Mouse (Mus musculus) olfactory bulb, adult 2 months (tissue): ENCODE measurements at regions not wholly inside any gene's neighbourhood (a gene's known extent, or its start where the extent isn't known, plus 50 kb on each side); places are given as distances from the start of the nearest gene placed in this dataset.

Experiments
- H3K27ac ChIP-seq: fragments of 200-500 bp; 2 replicates; pipeline ENCODE4 v1.5.1; 2012; ENCODE audit warnings: low read depth, low read length; ENCODE audit not compliant: insufficient read depth
- H3K4me1 ChIP-seq: fragments of 200-500 bp; 2 replicates; pipeline ENCODE4 v1.6.1; 2012; ENCODE audit warnings: low read length; ENCODE audit not compliant: control insufficient read depth, insufficient read depth
- H3K4me3 ChIP-seq: fragments of 200-500 bp; 2 replicates; pipeline ENCODE4 v1.5.1; 2012; ENCODE audit warnings: mild to moderate bottlenecking, low read depth, low read length, moderate library complexity; ENCODE audit not compliant: insufficient read depth
- CTCF ChIP-seq: fragments of 200-500 bp; IDR thresholded peaks from 2 replicates; pipeline ENCODE4 v1.5.1; 2012; ENCODE audit warnings: low read depth, mild to moderate bottlenecking, low read length, moderate library complexity; ENCODE audit not compliant: insufficient read depth
- POLR2A ChIP-seq: fragments of 200-500 bp; IDR thresholded peaks from 2 replicates; pipeline ENCODE4 v1.6.1; 2012; ENCODE audit warnings: mild to moderate bottlenecking, low read depth, low read length, moderate library complexity; ENCODE audit not compliant: insufficient read depth
- WGBS: fragments of 180-500 bp; shearing (Covaris S2); methylation state at CpG from one replicate; pipeline ENCODE4 v1.1.7; 2018; 5-methylcytosine and 5-hydroxymethylcytosine counted together

DNA sequence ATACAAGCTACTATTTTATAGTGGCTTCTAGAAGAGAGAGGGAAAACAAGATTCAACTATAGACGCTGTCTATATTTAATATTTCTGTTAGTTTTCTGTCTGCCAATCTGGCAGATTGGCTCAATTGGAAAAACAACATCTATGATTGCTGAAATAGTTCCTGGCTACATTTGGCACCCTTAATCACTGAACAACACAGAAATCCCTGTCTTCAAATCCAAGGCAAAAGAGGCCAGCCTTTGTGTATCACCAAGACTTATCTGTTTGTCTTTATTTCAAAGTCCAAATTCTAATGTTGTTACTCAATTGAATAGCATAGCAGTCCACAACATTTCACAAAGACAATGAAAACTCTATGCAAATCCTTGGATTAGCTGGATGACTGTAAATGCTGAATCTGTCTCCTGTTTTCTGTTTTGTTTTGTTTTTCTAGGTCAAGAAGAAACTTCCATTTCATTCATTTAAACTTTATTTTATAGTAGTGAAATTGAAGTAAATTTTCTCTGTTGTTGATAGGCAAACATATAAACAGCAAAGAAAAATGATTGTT lies 265.1 kb upstream of the Gm9747 start:
- Histone ChIP-seq H3K27ac (no peak overlapping the region), H3K4me3 (no peak overlapping the region), H3K4me1 (no peaks in the 10 kb centered on the region)
- 23% methylated on average over 1 of the region's 1 CpGs for WGBS
- TF ChIP-seq CTCF (no peak), POLR2A (no peak)

DNA sequence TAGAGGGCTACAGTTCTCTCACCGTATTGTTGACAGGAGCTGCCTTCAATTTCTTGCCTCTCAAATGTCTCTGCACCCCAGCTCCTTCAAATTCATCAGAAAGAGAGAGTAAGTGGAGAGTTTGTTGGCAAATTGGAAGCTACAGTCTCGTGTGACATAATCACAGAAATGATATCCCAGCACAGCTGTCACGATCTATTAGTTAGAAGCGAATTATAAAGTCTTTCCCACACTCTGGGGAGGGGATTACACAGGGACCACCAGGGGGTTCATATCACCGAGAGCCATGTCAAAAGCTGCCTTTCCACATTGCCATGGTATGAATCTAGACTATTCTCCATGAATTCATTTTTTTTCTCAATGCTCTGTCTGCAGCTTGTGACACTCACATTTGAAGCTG lies 260.3 kb upstream of the Gm9747 start:
- H3K4me1 ChIP-seq, result no peaks in the 10 kb centered on the region
- WGBS, result 82% methylated on average over 5 of the region's 5 CpGs
- H3K27ac ChIP-seq, result no peak overlapping the region
- no peak for TF ChIP-seq CTCF
- no peak overlapping the region for H3K4me3 ChIP-seq

- H3K4me3 ChIP-seq, result no peak overlapping the region
- no peak overlapping the region for H3K27ac ChIP-seq
- WGBS, result 93% methylated on average over 4 of the region's 4 CpGs
- TF ChIP-seq CTCF, result no peak
- no peaks in the 10 kb centered on the region for H3K4me1 ChIP-seq
Measured at GRCm38 (mm10) chr1:81973481-81973880, 259.4 kb upstream of the Gm9747 start.

DNA sequence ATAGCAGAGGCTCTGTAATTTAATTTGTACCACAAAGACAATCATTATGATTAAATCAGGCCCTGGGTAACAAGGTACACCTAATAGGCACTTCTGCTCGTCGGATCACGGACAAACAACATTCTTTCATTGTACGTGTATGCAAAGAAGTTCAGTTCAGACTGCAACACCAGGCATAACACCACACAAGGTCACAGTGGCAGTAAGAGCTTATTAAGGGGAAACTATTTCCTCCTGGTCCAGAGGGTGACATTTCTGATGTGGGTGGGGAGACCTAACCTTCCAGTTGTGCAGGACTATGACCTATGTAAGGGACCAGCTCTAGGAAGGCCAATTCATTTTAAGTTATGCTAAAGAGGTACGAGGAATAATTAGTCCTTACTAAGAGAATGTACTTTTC lies 225.0 kb upstream of the Gm9747 start:
- no peak for TF ChIP-seq POLR2A
- TF ChIP-seq CTCF, result no peak
- 64% methylated on average over 5 of the region's 5 CpGs for WGBS

DNA sequence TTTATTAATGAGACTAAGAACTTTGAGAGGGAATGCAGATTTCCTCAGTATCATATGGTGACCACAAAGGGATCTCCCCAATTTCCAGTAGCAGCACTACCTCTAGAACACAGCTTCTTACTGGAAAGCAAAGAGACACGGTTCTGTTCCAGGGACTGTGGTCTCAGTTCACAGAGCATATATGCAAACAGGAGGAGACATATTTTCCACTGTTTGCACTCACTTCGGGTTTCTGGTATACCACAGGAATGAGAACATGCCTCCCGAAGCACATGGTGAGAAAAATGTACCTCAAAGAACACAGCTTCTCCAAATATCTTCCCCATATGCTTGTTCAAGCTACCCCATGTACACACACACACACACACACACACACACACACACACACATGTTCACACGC lies 224.1 kb upstream of the Gm9747 start:
- Histone ChIP-seq H3K4me3 (no peak overlapping the region), H3K4me1 (no peaks in the 10 kb centered on the region), H3K27ac (no peak overlapping the region)
- 90% methylated on average over 4 of the region's 4 CpGs for WGBS
- no peak for TF ChIP-seq CTCF
- TF ChIP-seq POLR2A, result no peak

More for the DNA sequence above, 225.0 kb upstream of the Gm9747 start:
- Histone ChIP-seq H3K27ac (no peak overlapping the region), H3K4me3 (no peak overlapping the region), H3K4me1 (no peaks in the 10 kb centered on the region)

GRCm38 (mm10) chr1:82010995-82011394 lies 221.9 kb upstream of the Gm9747 start:
- Histone ChIP-seq H3K27ac (no peak overlapping the region), H3K4me3 (no peak overlapping the region), H3K4me1 (no peaks in the 10 kb centered on the region)
- 15% methylated on average over 1 of the region's 1 CpGs for WGBS
- TF ChIP-seq CTCF (no peak), POLR2A (no peak)

DNA sequence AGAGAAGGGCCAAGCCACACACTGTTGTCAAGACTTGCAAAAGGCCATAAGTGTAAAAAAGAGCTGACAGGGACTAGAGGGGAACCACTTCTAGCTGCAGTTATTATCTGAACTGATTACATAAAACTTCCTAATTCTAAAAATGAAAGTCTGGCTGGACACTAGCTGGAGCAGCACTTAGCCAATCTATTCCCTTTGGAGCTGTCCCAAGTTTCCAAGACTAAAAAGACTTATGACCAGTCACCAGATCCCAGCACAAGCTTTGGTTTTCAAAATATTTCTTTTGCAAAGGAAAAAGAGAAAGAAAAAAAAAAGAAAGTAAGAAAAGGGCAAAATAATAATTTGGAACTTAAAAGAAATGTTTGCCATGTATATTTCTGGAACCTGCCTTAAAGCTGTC lies 217.6 kb upstream of the Gm9747 start:
- H3K27ac ChIP-seq, result no peak overlapping the region
- no peak overlapping the region for H3K4me3 ChIP-seq
- no peaks in the 10 kb centered on the region for H3K4me1 ChIP-seq
- TF ChIP-seq POLR2A, result no peak
- no peak for TF ChIP-seq CTCF

GRCm38 (mm10) chr1:82018701-82019404 lies 214.1 kb upstream of the Gm9747 start:
- no peak for TF ChIP-seq POLR2A
- TF ChIP-seq CTCF, result no peak
- H3K4me3 ChIP-seq, result no peak overlapping the region
- no peak overlapping the region for H3K27ac ChIP-seq
- H3K4me1 ChIP-seq, result no peaks in the 10 kb centered on the region
- WGBS, result 65% methylated on average over 7 of the region's 7 CpGs

DNA sequence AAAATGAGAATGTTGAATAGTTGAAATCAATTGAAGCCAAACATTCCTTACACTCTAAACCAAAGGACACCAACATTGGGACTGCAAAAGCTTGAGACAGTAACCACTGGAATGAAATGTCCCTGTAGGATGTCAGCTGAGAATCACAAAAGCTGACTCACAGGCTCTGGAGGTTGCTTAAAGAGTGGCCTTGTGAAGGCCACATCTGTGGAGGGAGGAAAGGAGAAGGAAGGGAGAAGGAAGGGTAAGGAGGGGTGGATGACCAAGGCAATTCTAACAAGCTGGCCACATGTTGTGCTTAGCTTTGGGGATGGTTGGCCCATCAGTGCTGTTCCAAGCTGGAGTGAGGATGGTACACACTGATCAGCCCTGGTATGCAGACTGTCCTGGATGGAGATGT lies 205.2 kb upstream of the Gm9747 start:
- TF ChIP-seq POLR2A (no peak), CTCF (no peak)
- Histone ChIP-seq H3K4me3 (no peak overlapping the region), H3K4me1 (no peaks in the 10 kb centered on the region), H3K27ac (no peak overlapping the region)

- H3K27ac ChIP-seq, result no peak overlapping the region
- TF ChIP-seq POLR2A (no peak), CTCF (no peak)
- 84% methylated on average over 7 of the region's 7 CpGs for WGBS
- H3K4me3 ChIP-seq, result no peak overlapping the region
- H3K4me1 ChIP-seq, result no peaks in the 10 kb centered on the region
Measured at GRCm38 (mm10) chr1:82031130-82031529, 201.8 kb upstream of the Gm9747 start.
